Comparison of ENCODE assay signal across 23 mouse cellular contexts in the genomic region with DNA sequence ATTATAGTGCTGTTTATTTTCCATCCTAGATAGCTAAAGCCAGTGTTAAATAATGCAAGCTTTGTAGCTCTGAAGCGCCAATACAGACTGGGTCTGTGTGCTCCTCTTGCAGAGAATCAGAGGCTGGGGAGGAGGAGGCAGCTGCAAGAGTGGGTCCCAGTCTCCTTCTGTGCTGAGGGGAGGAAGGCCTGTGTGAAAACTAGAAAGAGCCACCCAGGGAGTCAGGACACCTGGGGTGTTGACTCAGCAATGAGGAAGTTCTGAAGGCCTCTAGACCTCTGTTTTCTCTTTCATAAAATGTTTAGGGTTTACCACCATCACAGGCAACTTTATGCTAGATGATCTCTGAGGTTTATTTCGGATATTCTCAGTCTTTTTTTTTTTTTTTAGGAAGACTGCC.
DNase-seq lines count a peak whose midpoint lies in the region; ATAC-seq and TF ChIP-seq lines count a peak whose summit lies in the region.
"Had no signal": no experiment of that assay in that cellular context is flagged by ENCODE, and none has a peak within 500 bp of the region (broad histone marks: within the 10 kb centered on the region; RNA-seq: fewer than 3 reads in every experiment).

No protein-coding gene starts in this region.

- no peaks in the 10 kb centered on the region for H3K36me3 ChIP-seq in midbrain, postnatal 0 days (ENCODE audit: insufficient read depth, low read length)
- no peaks in the 10 kb centered on the region for H3K36me3 ChIP-seq in midbrain, embryonic 15.5 days (replicated peaks)
- H3K36me3 ChIP-seq: embryonic facial prominence, embryonic 10.5 days; embryonic facial prominence, embryonic 12.5 days; forebrain, embryonic 15.5 days; G1E had no signal

- H3K4me3 ChIP-seq in layer of hippocampus, adult 2 months: no peak overlapping the region
- no peak overlapping the region for H3K4me3 ChIP-seq in midbrain, postnatal 0 days (ENCODE audit: low read depth, low read length)
- H3K4me3 ChIP-seq in midbrain, embryonic 15.5 days: no peak overlapping the region
- H3K4me3 ChIP-seq: embryonic facial prominence, embryonic 10.5 days; embryonic facial prominence, embryonic 12.5 days; forebrain, embryonic 13.5 days; forebrain, embryonic 15.5 days had no signal

- H3K9ac ChIP-seq in midbrain, postnatal 0 days (replicated peaks; ENCODE audit: low read length, poor library complexity, severe bottlenecking): no peak overlapping the region
- no peak overlapping the region for H3K9ac ChIP-seq in midbrain, embryonic 15.5 days
- H3K9ac ChIP-seq: embryonic facial prominence, embryonic 12.5 days; forebrain, embryonic 13.5 days; forebrain, embryonic 15.5 days; forebrain, postnatal 0 days had no signal

- TF ChIP-seq CTCF in layer of hippocampus, adult 2 months (conservative IDR thresholded peaks at IDR 0.05): no peak
- no peak for TF ChIP-seq CTCF in midbrain, postnatal 0 days (IDR thresholded peaks at IDR 0.05)

- ATAC-seq in midbrain, postnatal 0 days (ENCODE audit: low FRiP score): no peak
- ATAC-seq in midbrain, embryonic 15.5 days (replicated peaks): no peak
- ATAC-seq: activated CD4-positive, CD25-positive, alpha-beta regulatory T cell, adult 4 months; forebrain, embryonic 13.5 days; forebrain, embryonic 15.5 days; forebrain, postnatal 0 days; Patski had no signal

- H3K9me3 ChIP-seq in midbrain, postnatal 0 days (ENCODE audit: low read length): no peaks in the 10 kb centered on the region
- no peaks in the 10 kb centered on the region for H3K9me3 ChIP-seq in midbrain, embryonic 15.5 days
- H3K9me3 ChIP-seq: embryonic facial prominence, embryonic 10.5 days; embryonic facial prominence, embryonic 12.5 days; forebrain, embryonic 13.5 days; forebrain, embryonic 15.5 days had no signal

- no peak overlapping the region for H3K4me2 ChIP-seq in midbrain, postnatal 0 days (ENCODE audit: low read depth, low read length, poor library complexity, severe bottlenecking)
- H3K4me2 ChIP-seq in midbrain, embryonic 15.5 days: no peak overlapping the region
- H3K4me2 ChIP-seq: embryonic facial prominence, embryonic 12.5 days; forebrain, embryonic 13.5 days; forebrain, embryonic 15.5 days had no signal

- peak overlapping the region; percentile 52; the same call in 1 of the 2 replicates for H3K27ac ChIP-seq in layer of hippocampus, adult 2 months
- 0 out of 2 replicates have a peak overlapping the region, but pooled peaks have one; percentile 38 for H3K27ac ChIP-seq in midbrain, postnatal 0 days (ENCODE audit: low read depth, low read length)
- H3K27ac ChIP-seq in midbrain, embryonic 15.5 days: no peak overlapping the region
- H3K27ac ChIP-seq: embryonic facial prominence, embryonic 10.5 days; embryonic facial prominence, embryonic 12.5 days; forebrain, embryonic 13.5 days; forebrain, embryonic 15.5 days had no signal

- no peak for DNase-seq in layer of hippocampus, adult 2 months (ENCODE audit: low spot score in 2 of 2)
- DNase-seq in layer of hippocampus, adult 8-10 months (ENCODE audit: low spot score in 2 of 2): no peak
- DNase-seq in midbrain, postnatal 0 days (ENCODE audit: low spot score): no peak
- peak; percentile 6 for DNase-seq in right cerebral cortex, postnatal 14 days
- no peak for DNase-seq in right cerebral cortex, adult 18-20 months
- peak; percentile 40 for DNase-seq in brain, adult 2 months (ENCODE audit: low read depth, low spot score)
- DNase-seq in lung, postnatal 36 days: no peak
- DNase-seq: adrenal gland, adult 8-10 months; adrenal gland, postnatal 14 days; cerebellum, adult 11-12 months; cerebellum, adult 2 months; cerebellum, adult 9-10 months; cerebellum, postnatal 10 days; cerebellum, postnatal 25 days; forebrain, postnatal 0 days had no signal

- H3K4me1 ChIP-seq in midbrain, postnatal 0 days (ENCODE audit: insufficient read depth, low read length): no peaks in the 10 kb centered on the region
- 0 out of 2 replicates have a peak, but pooled peaks cover 2% of the 10 kb centered on the region for H3K4me1 ChIP-seq in midbrain, embryonic 15.5 days
- H3K4me1 ChIP-seq: embryonic facial prominence, embryonic 10.5 days; embryonic facial prominence, embryonic 12.5 days; forebrain, embryonic 15.5 days had no signal

- no peaks in the 10 kb centered on the region for H3K27me3 ChIP-seq in midbrain, postnatal 0 days (ENCODE audit: insufficient read depth, low read length)
- H3K27me3 ChIP-seq in midbrain, embryonic 15.5 days (replicated peaks): no peaks in the 10 kb centered on the region
- H3K27me3 ChIP-seq: embryonic facial prominence, embryonic 12.5 days; forebrain, embryonic 13.5 days; forebrain, embryonic 15.5 days; Patski had no signal

- 61% methylated on average over 2 of the region's 2 CpGs for WGBS in midbrain, postnatal 0 days
- WGBS in midbrain, embryonic 15.5 days: 52% methylated on average over 2 of the region's 2 CpGs

Comparison
In these comparisons a context has a peak if more than half of its experiments do, and no peak if none do; other contexts are left out.
1. DNase-seq: peak in right cerebral cortex, postnatal 14 days (single experiment) and brain, adult 2 months (single experiment); none in layer of hippocampus, adult 2 months (0 of 2), layer of hippocampus, adult 8-10 months (0 of 2), midbrain, postnatal 0 days (single experiment), right cerebral cortex, adult 18-20 months (single experiment) and lung, postnatal 36 days (single experiment).